Comparison of ENCODE assay signal across 19 mouse cellular contexts in genomic region chr9:94074904-94075303, GRCm38 (mm10).
"Had no signal": no experiment of that assay in that cellular context is flagged by ENCODE, and none has a peak within 500 bp of the region (broad histone marks: within the 10 kb centered on the region; RNA-seq: fewer than 3 reads in every experiment).

No protein-coding gene starts in this region.

- H3K9ac ChIP-seq: lung, embryonic 14.5 days; midbrain, embryonic 15.5 days; neural tube, embryonic 13.5 days; neural tube, embryonic 15.5 days; stomach, embryonic 15.5 days had no signal

- H3K9me3 ChIP-seq: midbrain, embryonic 15.5 days; neural tube, embryonic 13.5 days; neural tube, embryonic 15.5 days; stomach, embryonic 15.5 days had no signal

- H3K27ac ChIP-seq: midbrain, embryonic 15.5 days; neural tube, embryonic 13.5 days; neural tube, embryonic 15.5 days; stomach, embryonic 15.5 days; stomach, postnatal 0 days had no signal

- H3K4me2 ChIP-seq: lung, embryonic 14.5 days; midbrain, embryonic 11.5 days; midbrain, embryonic 15.5 days; neural tube, embryonic 13.5 days; neural tube, embryonic 15.5 days; stomach, embryonic 15.5 days had no signal

- DNase-seq: lung, adult 18-20 months; lung, embryonic 14.5 days; lung, postnatal 10 days; lung, postnatal 4 days; retina, postnatal 1 day; right cerebral cortex, adult 18-20 months; right cerebral cortex, postnatal 25 days; right cerebral cortex, postnatal 4 days; spleen, adult 18-20 months; thymus, adult 2 months; thymus, postnatal 25 days; thymus, postnatal 4 days had no signal

- ATAC-seq: midbrain, embryonic 15.5 days had no signal

- H3K36me3 ChIP-seq: midbrain, embryonic 15.5 days; neural tube, embryonic 13.5 days; neural tube, embryonic 15.5 days; stomach, embryonic 15.5 days had no signal

- H3K4me3 ChIP-seq: midbrain, embryonic 15.5 days; myocyte; neural tube, embryonic 13.5 days; neural tube, embryonic 15.5 days; stomach, embryonic 15.5 days had no signal

- H3K4me1 ChIP-seq: midbrain, embryonic 15.5 days; neural tube, embryonic 13.5 days; neural tube, embryonic 15.5 days; stomach, embryonic 15.5 days had no signal

- H3K27me3 ChIP-seq: midbrain, embryonic 15.5 days; neural tube, embryonic 13.5 days; neural tube, embryonic 15.5 days; stomach, embryonic 15.5 days had no signal
